Comparison of ENCODE assay signal across 23 mouse cellular contexts in the genomic region with DNA sequence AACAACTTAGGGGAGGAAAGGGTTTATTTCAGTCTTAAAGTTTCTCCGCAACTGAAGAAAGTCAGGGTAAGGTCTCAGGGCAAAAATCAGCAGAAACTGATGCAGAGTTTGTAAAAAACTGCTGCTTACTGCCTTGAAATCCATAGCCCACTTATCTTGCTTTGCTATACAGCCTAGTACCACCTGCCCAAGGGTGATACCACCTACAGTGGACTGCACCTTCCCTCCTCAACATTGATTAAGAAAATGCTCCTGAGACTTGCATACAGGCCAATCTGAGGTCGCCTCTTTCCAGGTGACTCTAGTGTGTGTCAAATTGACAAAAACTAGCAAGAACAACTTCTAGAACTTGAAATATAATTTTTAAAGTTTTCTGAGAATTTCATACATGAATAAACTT.
"Had no signal": no experiment of that assay in that cellular context is flagged by ENCODE, and none has a peak within 500 bp of the region (broad histone marks: within the 10 kb centered on the region; RNA-seq: fewer than 3 reads in every experiment).

No protein-coding gene starts in this region.

- H3K9me3 ChIP-seq: heart, embryonic 12.5 days; hindbrain, embryonic 10.5 days; hindbrain, embryonic 12.5 days; intestine, embryonic 15.5 days; limb, embryonic 10.5 days; limb, embryonic 12.5 days had no signal

- H3K4me1 ChIP-seq: heart, embryonic 12.5 days; hindbrain, embryonic 10.5 days; hindbrain, embryonic 12.5 days; intestine, embryonic 15.5 days; limb, embryonic 12.5 days had no signal

- H3K9ac ChIP-seq: heart, embryonic 12.5 days; hindbrain, embryonic 12.5 days; hindbrain, embryonic 14.5 days; intestine, embryonic 15.5 days; limb, embryonic 12.5 days had no signal

- H3K4me2 ChIP-seq: heart, embryonic 12.5 days; hindbrain, embryonic 12.5 days; hindbrain, embryonic 14.5 days; intestine, embryonic 15.5 days; limb, embryonic 12.5 days had no signal

- H3K27me3 ChIP-seq: heart, embryonic 12.5 days; hindbrain, embryonic 12.5 days; intestine, embryonic 15.5 days; limb, embryonic 12.5 days had no signal

- ATAC-seq: hindbrain, embryonic 16.5 days; inflammation-experienced regulatory T-cells, adult 6 months; intestine, embryonic 15.5 days; intestine, postnatal 0 days had no signal

- DNase-seq: gastrocnemius, postnatal 14 days; gastrocnemius, postnatal 36 days; heart, adult 11 months; heart, adult 2 months; heart, postnatal 10 days; heart, postnatal 4 days; kidney, adult 18-20 months; kidney, adult 8-10 months; kidney, postnatal 10 days; kidney, postnatal 25 days; kidney, postnatal 4 days had no signal

- H3K27ac ChIP-seq: heart, adult 2 months; hindbrain, embryonic 10.5 days; hindbrain, embryonic 12.5 days; hindbrain, embryonic 14.5 days; intestine, embryonic 15.5 days; layer of hippocampus, adult 2 months; left cerebral cortex, adult 2 months; limb, embryonic 10.5 days; limb, embryonic 12.5 days had no signal

- H3K4me3 ChIP-seq: heart, adult 2 months; heart, embryonic 12.5 days; hindbrain, embryonic 10.5 days; hindbrain, embryonic 12.5 days; intestine, embryonic 15.5 days; layer of hippocampus, adult 2 months; left cerebral cortex, adult 2 months; limb, embryonic 10.5 days; limb, embryonic 12.5 days had no signal

- H3K36me3 ChIP-seq: heart, embryonic 12.5 days; hindbrain, embryonic 10.5 days; hindbrain, embryonic 12.5 days; intestine, embryonic 15.5 days; limb, embryonic 10.5 days; limb, embryonic 12.5 days had no signal
